Mouse (Mus musculus) liver, embryonic 12.5 days (tissue): ENCODE data around the gene Cfi. TPM values are rescaled to one million over a fixed set of nuclear protein-coding genes. Genes with fewer than 3 reads are reported as not detected.

Experiments
- ATAC-seq: fragments of 200-750 bp; cut with Nextera tagmentation; 2 replicates; pipeline ENCODE4 v1.8.0; 2017; ENCODE audit warnings: moderate number of reproducible peaks, mild to moderate bottlenecking, moderate library complexity
- H3K27ac ChIP-seq: fragments of 300-500 bp; sonication (generic); 2 replicates; pipeline ENCODE4 v1.5.1; 2016; ENCODE audit warnings: mild to moderate bottlenecking
- H3K27me3 ChIP-seq: fragments of 300-500 bp; sonication (generic); replicated peaks from 2 replicates; pipeline ENCODE4 v1.6.1; 2016; ENCODE audit warnings: mild to moderate bottlenecking, moderate library complexity
- H3K36me3 ChIP-seq: fragments of 300-500 bp; sonication (generic); 2 replicates; pipeline ENCODE4 v1.6.1; 2016; ENCODE audit warnings: mild to moderate bottlenecking, moderate library complexity
- H3K4me1 ChIP-seq: fragments of 300-500 bp; sonication (generic); 2 replicates; pipeline ENCODE4 v1.6.1; 2016
- H3K4me2 ChIP-seq: fragments of 300-500 bp; sonication (generic); 2 replicates; pipeline ENCODE4 v1.6.1; 2016; ENCODE audit warnings: mild to moderate bottlenecking, moderate library complexity
- H3K4me3 ChIP-seq: fragments of 300-500 bp; sonication (generic); 2 replicates; pipeline ENCODE4 v1.5.1; 2016; ENCODE audit warnings: mild to moderate bottlenecking, moderate library complexity
- H3K9ac ChIP-seq: fragments of 300-500 bp; sonication (generic); 2 replicates; pipeline ENCODE4 v1.6.1; 2016; ENCODE audit warnings: mild to moderate bottlenecking, moderate library complexity
- H3K9me3 ChIP-seq: fragments of 300-500 bp; sonication (generic); replicated peaks from 2 replicates; pipeline ENCODE4 v1.6.1; 2016; ENCODE audit warnings: mild to moderate bottlenecking, moderate library complexity
- WGBS: fragments of 180-500 bp; shearing (Covaris S2); methylation state at CpG from one replicate; pipeline ENCODE4 v1.1.7; 2016; ENCODE audit not compliant: insufficient replicate concordance; 5-methylcytosine and 5-hydroxymethylcytosine counted together
- polyA plus RNA-seq: library from polyadenylated mRNA; unstranded; fragments of >200 nt; fragmentation: Nextera tagmentation; extraction: Ambion mirVana; gene quantifications from 2 replicates; pipeline ENCODE4 v1.2.1, GENCODE M21; 2016

Gene Cfi
- polyA plus RNA-seq, 1 experiment from 2014 or later, result 86.6 TPM

- Histone ChIP-seq H3K27ac (no peak overlapping the region), H3K9me3 (no peaks in the 10 kb centered on the region), H3K4me3 (no peak overlapping the region), H3K36me3 (peaks cover 73% of the 10 kb centered on the region), H3K4me2 (no peak overlapping the region), H3K9ac (no peak overlapping the region), H3K27me3 (no peaks in the 10 kb centered on the region), H3K4me1 (peaks cover 28% of the 10 kb centered on the region)
- 87% methylated on average over 10 of the region's 10 CpGs for WGBS
- ATAC-seq, result no peak
Measured at GRCm38 (mm10) chr3:129826691-129827090, 9.0 kb upstream of the Cfi start.

DNA sequence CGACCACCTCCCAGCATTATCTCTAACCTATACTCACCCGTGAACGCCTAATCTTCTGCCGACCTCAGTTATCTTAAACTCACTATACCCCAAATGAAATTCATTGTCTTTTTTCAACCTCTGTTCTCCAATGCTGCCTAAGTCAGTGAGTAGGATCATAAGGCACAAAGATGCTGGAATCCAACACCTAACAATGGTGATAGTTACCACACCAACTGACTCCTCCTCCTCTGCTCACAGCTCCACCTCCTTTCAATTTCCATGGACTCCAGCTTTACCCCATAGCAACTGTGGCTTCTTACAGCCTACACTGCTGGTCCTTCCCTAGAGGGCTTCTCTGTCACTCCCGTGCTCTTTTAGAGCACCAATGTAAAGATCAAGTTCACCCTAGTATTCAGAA, 8.0 kb upstream of the Cfi start:
- Histone ChIP-seq H3K4me3 (no peak overlapping the region), H3K9me3 (no peaks in the 10 kb centered on the region), H3K27ac (no peak overlapping the region), H3K36me3 (peaks cover 63% of the 10 kb centered on the region), H3K27me3 (0 out of 2 replicates have a peak, but pooled peaks cover 4% of the 10 kb centered on the region), H3K4me1 (peaks cover 28% of the 10 kb centered on the region), H3K9ac (no peak overlapping the region), H3K4me2 (no peak overlapping the region)
- WGBS, result 57% methylated on average over 5 of the region's 5 CpGs
- no peak for ATAC-seq

DNA sequence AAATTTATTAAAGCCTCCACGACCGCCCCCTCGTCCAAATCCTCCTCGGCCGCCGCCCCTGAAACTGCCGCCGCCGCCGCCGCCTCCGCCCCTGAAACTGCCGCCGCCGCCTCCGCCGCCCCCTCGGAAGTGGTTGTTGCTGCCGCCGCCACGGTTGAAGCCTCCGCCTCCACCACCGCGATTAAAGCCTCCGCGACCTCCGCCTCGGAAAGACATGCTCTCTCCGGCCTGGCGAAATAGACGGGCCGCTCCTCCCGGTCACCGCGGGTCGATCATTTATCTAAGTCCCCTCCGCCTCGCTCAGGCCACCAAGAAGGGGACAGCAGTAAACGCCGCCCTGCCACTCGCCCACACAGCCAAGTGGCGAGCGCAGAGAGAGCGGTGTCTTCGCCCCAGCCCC, 5.1 kb upstream of the Cfi start:
- H3K27me3 ChIP-seq, result peaks cover 13% of the 10 kb centered on the region; the same call in 1 of the 2 replicates
- peak overlapping the region; percentile 88 for H3K27ac ChIP-seq
- peak; percentile 5; the same call in 1 of the 2 replicates for ATAC-seq
- WGBS, result under 1% methylated on average over 45 of the region's 45 CpGs
- peaks cover 33% of the 10 kb centered on the region for H3K4me1 ChIP-seq
- peak overlapping the region; percentile 82 for H3K4me3 ChIP-seq
- H3K36me3 ChIP-seq, result peaks cover 34% of the 10 kb centered on the region
- H3K9ac ChIP-seq, result peak overlapping the region; percentile 78
- H3K4me2 ChIP-seq, result peak overlapping the region; percentile 86
- H3K9me3 ChIP-seq, result no peaks in the 10 kb centered on the region

DNA sequence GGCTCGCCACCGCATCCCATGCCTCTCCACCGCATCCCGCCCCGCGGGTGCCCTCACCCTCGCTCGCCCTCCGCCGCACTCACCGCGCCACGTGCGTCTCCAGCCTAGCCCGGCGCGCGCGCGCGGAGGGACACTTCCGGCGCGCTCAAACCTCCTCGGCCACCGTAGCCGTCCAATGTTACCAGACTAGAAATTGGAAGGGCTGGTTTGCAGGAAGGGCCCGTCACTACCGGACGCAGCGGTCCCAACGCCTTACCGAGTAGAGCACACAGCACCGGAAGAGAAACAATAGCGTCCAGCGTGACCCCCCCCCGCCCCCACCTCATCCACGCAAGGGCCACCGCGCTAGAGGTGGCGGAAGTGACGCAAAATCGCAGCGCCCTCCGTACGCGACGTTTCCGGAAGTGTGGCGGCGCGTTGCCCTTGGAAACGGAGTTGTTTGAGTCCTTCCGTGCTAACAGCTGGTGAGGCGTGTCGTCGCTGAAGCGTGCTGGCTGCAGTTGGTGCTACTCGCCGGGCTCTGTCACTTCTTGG, 4.6 kb upstream of the Cfi start, which contains the start of gene Gar1:
Gene Gar1, minus strand, starts transcription at position 362 of the 534 bp plus-strand sequence.
- H3K27ac ChIP-seq, result peak within 1 kb of the TSS; percentile 88
- peak; percentile 87 for ATAC-seq
- H3K4me1 ChIP-seq, result peaks cover 33% of the 10 kb centered on the region
- under 1% methylated on average over 60 of the region's 60 CpGs for WGBS
- H3K9me3 ChIP-seq, result no peaks in the 10 kb centered on the region
- H3K4me2 ChIP-seq, result peak within 1 kb of the TSS; percentile 86
- H3K36me3 ChIP-seq, result peaks cover 29% of the 10 kb centered on the region
- peak within 1 kb of the TSS; percentile 78 for H3K9ac ChIP-seq
- peak within 1 kb of the TSS; percentile 82 for H3K4me3 ChIP-seq
- H3K27me3 ChIP-seq, result peaks cover 13% of the 10 kb centered on the region; the same call in 1 of the 2 replicates

DNA sequence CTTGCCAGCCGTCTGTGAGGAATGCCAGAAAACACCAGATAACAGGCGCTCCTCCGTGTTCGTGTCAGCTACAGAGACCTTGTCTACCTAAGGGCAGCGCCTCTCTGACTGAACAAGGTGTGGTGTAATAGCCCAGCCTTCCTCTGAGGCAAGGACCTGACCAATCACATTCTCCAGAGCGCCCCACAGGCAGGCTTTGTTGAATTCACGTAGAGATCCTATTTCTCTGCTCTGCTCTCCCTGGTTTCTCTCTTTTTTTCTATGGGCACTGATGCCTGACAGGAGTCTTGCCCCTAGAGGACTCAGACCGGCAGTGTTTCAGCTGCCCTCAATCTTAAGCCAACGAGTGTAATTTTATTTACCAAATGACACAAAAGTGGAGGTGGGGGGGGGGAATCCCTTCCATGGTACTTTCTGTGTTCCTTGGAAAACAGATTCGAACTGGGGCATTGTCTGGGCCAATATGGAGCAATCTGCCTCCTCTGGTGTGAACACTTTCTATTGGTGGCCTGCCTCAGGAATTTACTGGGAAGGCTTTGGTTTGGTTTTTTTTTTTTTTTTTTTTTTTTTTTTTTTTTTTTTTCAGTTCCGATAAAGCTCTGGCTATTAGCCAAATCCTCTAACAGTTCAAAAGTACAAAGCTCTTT, 490 bp downstream of the Cfi start:
- Histone ChIP-seq H3K27me3 (peaks cover 13% of the 10 kb centered on the region; the same call in 1 of the 2 replicates), H3K9me3 (no peaks in the 10 kb centered on the region), H3K4me1 (peaks cover 5% of the 10 kb centered on the region; the same call in 1 of the 2 replicates), H3K4me3 (no peak overlapping the region), H3K36me3 (no peaks in the 10 kb centered on the region), H3K27ac (peak overlapping the region; percentile 36; the same call in 1 of the 2 replicates), H3K9ac (no peak overlapping the region), H3K4me2 (peak overlapping the region; percentile 40)
- peak; percentile 19; the same call in 1 of the 2 replicates for ATAC-seq
- WGBS, result 21% methylated on average over 11 of the region's 11 CpGs

DNA sequence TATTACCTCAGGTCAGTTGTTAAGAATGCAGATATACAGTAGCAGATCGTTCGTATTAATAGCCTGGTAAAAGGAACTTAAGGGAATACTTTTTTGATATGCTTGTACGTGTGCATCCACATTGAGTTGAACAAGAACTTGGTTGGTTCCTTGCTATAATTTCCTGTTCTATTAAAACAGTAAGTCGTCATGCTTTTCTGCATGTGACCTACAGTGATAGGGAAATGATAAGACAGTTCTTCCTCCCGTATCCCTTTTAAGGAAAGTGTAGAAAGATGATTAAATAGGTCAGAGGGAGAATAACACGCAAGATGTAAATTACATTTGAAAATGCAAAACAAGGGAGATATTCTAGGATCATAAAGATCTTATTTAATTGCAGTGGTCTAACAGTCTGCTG, 1.3 kb downstream of the Cfi start:
- no peak for ATAC-seq
- Histone ChIP-seq H3K4me2 (peak overlapping the region; percentile 33; the same call in 1 of the 2 replicates), H3K36me3 (no peaks in the 10 kb centered on the region), H3K27ac (no peak overlapping the region), H3K9ac (no peak overlapping the region), H3K4me1 (peaks cover 5% of the 10 kb centered on the region; the same call in 1 of the 2 replicates), H3K27me3 (peaks cover 13% of the 10 kb centered on the region; the same call in 1 of the 2 replicates), H3K4me3 (peak overlapping the region; percentile 21; the same call in 1 of the 2 replicates), H3K9me3 (no peaks in the 10 kb centered on the region)
- WGBS, result 61% methylated on average over 6 of the region's 6 CpGs

DNA sequence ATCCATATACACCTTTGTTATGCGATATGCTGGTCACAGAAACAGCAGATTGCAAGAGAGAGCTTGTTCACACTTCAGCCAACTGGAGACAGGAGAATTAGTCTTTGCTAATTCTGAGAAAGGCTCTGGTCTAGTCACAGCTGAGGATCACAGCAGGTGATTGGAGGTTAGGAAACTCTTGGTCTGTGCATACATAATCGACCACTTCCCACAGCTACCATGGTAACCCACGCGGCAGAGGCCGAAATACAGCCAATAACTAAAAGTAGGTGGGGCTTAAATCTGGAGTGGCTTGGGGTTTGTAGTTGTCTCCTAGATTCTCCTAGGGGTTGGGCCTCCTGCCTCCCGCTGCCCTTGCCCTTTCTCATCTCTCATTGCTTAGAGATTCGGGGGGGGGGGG, 2.3 kb downstream of the Cfi start:
- Histone ChIP-seq H3K27me3 (peaks cover 9% of the 10 kb centered on the region; the same call in 1 of the 2 replicates), H3K36me3 (no peaks in the 10 kb centered on the region), H3K9ac (no peak overlapping the region), H3K27ac (no peak overlapping the region), H3K4me3 (no peak overlapping the region), H3K9me3 (no peaks in the 10 kb centered on the region), H3K4me1 (peaks cover 5% of the 10 kb centered on the region; the same call in 1 of the 2 replicates), H3K4me2 (peak overlapping the region; percentile 33)
- ATAC-seq, result peak; percentile 43
- WGBS, result 53% methylated on average over 7 of the region's 7 CpGs

GRCm38 (mm10) chr3:129845868-129846267, 10.2 kb downstream of the Cfi start:
- no peaks in the 10 kb centered on the region for H3K9me3 ChIP-seq
- no peak overlapping the region for H3K4me2 ChIP-seq
- H3K27me3 ChIP-seq, result no peaks in the 10 kb centered on the region
- no peak overlapping the region for H3K27ac ChIP-seq
- no peak for ATAC-seq
- H3K4me1 ChIP-seq, result no peaks in the 10 kb centered on the region
- no peaks in the 10 kb centered on the region for H3K36me3 ChIP-seq
- 47% methylated on average over 2 of the region's 2 CpGs for WGBS
- H3K9ac ChIP-seq, result no peak overlapping the region
- no peak overlapping the region for H3K4me3 ChIP-seq

GRCm38 (mm10) chr3:129846846-129847245, 11.2 kb downstream of the Cfi start:
- H3K27ac ChIP-seq, result no peak overlapping the region
- no peak overlapping the region for H3K4me2 ChIP-seq
- no peaks in the 10 kb centered on the region for H3K36me3 ChIP-seq
- no peaks in the 10 kb centered on the region for H3K4me1 ChIP-seq
- no peak for ATAC-seq
- H3K9ac ChIP-seq, result no peak overlapping the region
- H3K9me3 ChIP-seq, result no peaks in the 10 kb centered on the region
- 69% methylated on average over 7 of the region's 7 CpGs for WGBS
- H3K27me3 ChIP-seq, result no peaks in the 10 kb centered on the region
- no peak overlapping the region for H3K4me3 ChIP-seq

GRCm38 (mm10) chr3:129862592-129862991, 26.9 kb downstream of the Cfi start:
- H3K36me3 ChIP-seq, result peaks cover 25% of the 10 kb centered on the region
- WGBS, result 51% methylated on average over 2 of the region's 2 CpGs

GRCm38 (mm10) chr3:129863698-129864097, 28.0 kb downstream of the Cfi start:
- H3K4me3 ChIP-seq, result no peak overlapping the region
- no peak overlapping the region for H3K9ac ChIP-seq
- no peak overlapping the region for H3K4me2 ChIP-seq
- H3K9me3 ChIP-seq, result peaks cover 5% of the 10 kb centered on the region; the same call in 1 of the 2 replicates
- no peaks in the 10 kb centered on the region for H3K4me1 ChIP-seq
- 0 out of 2 replicates have a peak, but pooled peaks have one; percentile 52 for ATAC-seq
- 45% methylated on average over 14 of the region's 14 CpGs for WGBS
- H3K36me3 ChIP-seq, result peaks cover 15% of the 10 kb centered on the region
- no peaks in the 10 kb centered on the region for H3K27me3 ChIP-seq
- H3K27ac ChIP-seq, result no peak overlapping the region

More at GRCm38 (mm10) chr3:129862592-129862991, 26.9 kb downstream of the Cfi start:
- H3K4me3 ChIP-seq, result no peak overlapping the region
- H3K27ac ChIP-seq, result no peak overlapping the region
- H3K4me1 ChIP-seq, result no peaks in the 10 kb centered on the region
- no peak overlapping the region for H3K4me2 ChIP-seq
- H3K9me3 ChIP-seq, result peaks cover 5% of the 10 kb centered on the region
- no peaks in the 10 kb centered on the region for H3K27me3 ChIP-seq
- H3K9ac ChIP-seq, result no peak overlapping the region
- ATAC-seq, result no peak

DNA sequence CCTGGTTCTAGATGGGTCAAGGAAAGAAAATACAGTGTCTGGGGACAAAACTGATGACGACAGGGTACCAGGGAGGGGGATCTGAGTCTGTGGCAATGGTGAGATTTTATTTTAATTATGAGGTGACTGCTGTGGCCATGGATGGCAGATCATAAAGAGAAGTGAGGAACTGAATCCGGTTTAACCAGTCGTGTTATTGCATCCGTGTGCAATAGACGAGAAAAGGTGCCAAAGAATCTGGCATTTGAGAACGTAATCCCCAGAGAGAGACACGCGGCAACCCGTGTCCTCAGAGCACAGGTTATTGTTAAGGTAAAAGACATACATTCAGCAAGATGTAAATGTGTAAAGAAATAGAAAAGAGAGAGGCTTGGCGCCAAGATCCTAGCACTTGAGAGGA, 41.6 kb downstream of the Cfi start:
- 0 out of 2 replicates have a peak, but pooled peaks cover 3% of the 10 kb centered on the region for H3K36me3 ChIP-seq
- peaks cover 45% of the 10 kb centered on the region for H3K4me1 ChIP-seq
- no peak overlapping the region for H3K4me2 ChIP-seq
- no peak overlapping the region for H3K9ac ChIP-seq
- H3K4me3 ChIP-seq, result no peak overlapping the region
- no peaks in the 10 kb centered on the region for H3K9me3 ChIP-seq
- H3K27me3 ChIP-seq, result peaks cover 5% of the 10 kb centered on the region
- no peak for ATAC-seq
- no peak overlapping the region for H3K27ac ChIP-seq
- WGBS, result 86% methylated on average over 10 of the region's 10 CpGs
